11 mouse cellular contexts compared by ENCODE assay signal in genomic region chr1:78218057-78218780, GRCm38 (mm10). TPM values are rescaled to one million over a fixed set of nuclear protein-coding genes. Genes with fewer than 3 reads are reported as not detected.
DNase-seq lines count a peak whose midpoint lies in the region; ATAC-seq and TF ChIP-seq lines count a peak whose summit lies in the region.
"Had no signal": no experiment of that assay in that cellular context is flagged by ENCODE, and none has a peak within 500 bp of the region (broad histone marks: within the 10 kb centered on the region; RNA-seq: fewer than 3 reads in every experiment).

No protein-coding gene starts in this region.

- peaks cover 27% of the 10 kb centered on the region for H3K4me1 ChIP-seq in heart, embryonic 15.5 days (replicated peaks)
- H3K4me1 ChIP-seq in hindbrain, embryonic 14.5 days (replicated peaks; ENCODE audit: control insufficient read depth, insufficient read depth, low read length) = 0 out of 2 replicates have a peak, but pooled peaks cover 12% of the 10 kb centered on the region

- no peaks in the 10 kb centered on the region for H3K9me3 ChIP-seq in heart, embryonic 15.5 days (replicated peaks)
- no peaks in the 10 kb centered on the region for H3K9me3 ChIP-seq in hindbrain, embryonic 14.5 days (ENCODE audit: control insufficient read depth, low read length)

- H3K4me2 ChIP-seq in heart, embryonic 15.5 days = peak overlapping the region; percentile 99
- H3K4me2 ChIP-seq in hindbrain, embryonic 14.5 days (replicated peaks) = peak overlapping the region; percentile 78
- peak overlapping the region; percentile 86 for H3K4me2 ChIP-seq in myocyte (ENCODE audit: low read depth)

- intact Hi-C loops in heart, postnatal 10 days (cut with DNase I) = no loop called here
- intact Hi-C loops in left cerebral cortex, postnatal 36 days (cut with DNase I) = loop anchor here (5.0 kb wide), 1 partner anchor 204 kb away; no protein-coding TSS in a partner anchor

- ATAC-seq in heart, embryonic 15.5 days (replicated peaks; ENCODE audit: insufficient number of reproducible peaks, insufficient read depth, low FRiP score, low read depth) = no peak
- no peak for ATAC-seq in hindbrain, embryonic 14.5 days (ENCODE audit: low FRiP score)

- no peak overlapping the region for H3K27ac ChIP-seq in heart, embryonic 15.5 days
- no peak overlapping the region for H3K27ac ChIP-seq in hindbrain, embryonic 14.5 days
- H3K27ac ChIP-seq: macrophage had no signal

- TF ChIP-seq POLR2A in myocyte (IDR thresholded peaks at IDR 0.05; ENCODE audit: insufficient read length, low read depth) = no peak

- no peaks in the 10 kb centered on the region for H3K79me2 ChIP-seq in myocyte (ENCODE audit: control insufficient read depth, insufficient read depth)

- H3K27me3 ChIP-seq in heart, embryonic 15.5 days = peaks cover 82% of the 10 kb centered on the region
- peaks cover 80% of the 10 kb centered on the region for H3K27me3 ChIP-seq in hindbrain, embryonic 14.5 days (ENCODE audit: control insufficient read depth, insufficient read depth, low read length)
- no peaks in the 10 kb centered on the region for H3K27me3 ChIP-seq in myocyte (ENCODE audit: control insufficient read depth, insufficient read depth, insufficient read length)

- H3K36me3 ChIP-seq in heart, embryonic 15.5 days = no peaks in the 10 kb centered on the region
- no peaks in the 10 kb centered on the region for H3K36me3 ChIP-seq in hindbrain, embryonic 14.5 days (replicated peaks; ENCODE audit: control insufficient read depth, insufficient read depth)
- no peaks in the 10 kb centered on the region for H3K36me3 ChIP-seq in myocyte (ENCODE audit: control insufficient read depth, insufficient read depth)

- 3% methylated on average over 19 of the region's 19 CpGs for WGBS in heart, embryonic 15.5 days
- WGBS in hindbrain, embryonic 14.5 days = 3% methylated on average over 19 of the region's 19 CpGs

- H3K4me3 ChIP-seq in heart, embryonic 15.5 days = peak overlapping the region; percentile 65
- peak overlapping the region; percentile 55; the same call in 1 of the 2 replicates for H3K4me3 ChIP-seq in hindbrain, embryonic 14.5 days (replicated peaks; ENCODE audit: low read length)
- H3K4me3 ChIP-seq in myocyte = peak overlapping the region; percentile 13

- H3K9ac ChIP-seq in heart, embryonic 15.5 days = no peak overlapping the region
- H3K9ac ChIP-seq in hindbrain, embryonic 14.5 days = no peak overlapping the region

- DNase-seq in heart, postnatal 10 days = no peak
- peak; percentile 37 for DNase-seq in embryo, embryonic 10 days (ENCODE audit: low spot score)
- DNase-seq in hindbrain, embryonic 14.5 days (ENCODE audit: low spot score) = no peak
- no peak for DNase-seq in left cerebral cortex, postnatal 36 days (ENCODE audit: low spot score in 2 of 2)
- DNase-seq in cerebellum, postnatal 14 days = no peak
- no peak for DNase-seq in thymus, postnatal 0 days (ENCODE audit: low spot score)
- DNase-seq: cerebellum, postnatal 25 days had no signal

- peak overlapping the region; percentile 8 for H3ac ChIP-seq in myocyte (ENCODE audit: control insufficient read depth, insufficient read length)

TF ChIP-seq in myocyte, 11 proteins besides CTCF, POLR2A, EP300 and RAD21:
- no peak for TF ChIP-seq TCF3 (IDR thresholded peaks at IDR 0.05; ENCODE audit: insufficient read length, low read depth)
- TF ChIP-seq MYOD1 (IDR thresholded peaks at IDR 0.05; ENCODE audit: control insufficient read depth in 1 of 3, insufficient read length in 2 of 3, low read depth in 2 of 3) = peak in 2 of 3 experiments; percentile 23 to 41

RNA-seq across cellular contexts. Expression of gene Pax3, which starts 21.3 kb away (rescaled TPM):
- 0.08 and 0.15 TPM in 2 replicates for polyA plus RNA-seq in heart, embryonic 15.5 days (2015; fragmentation: Nextera tagmentation; extraction: Ambion mirVana)
- under 1 TPM in 1 of 2 experiments, not detected in 1; 0.15 TPM for total RNA-seq in heart, postnatal 10 days (2021)
- polyA plus RNA-seq in hindbrain, embryonic 14.5 days (2014; fragmentation: Nextera tagmentation; extraction: Ambion mirVana) = 7.9 and 8.2 TPM in 2 replicates
- 0.10 TPM for polyA plus RNA-seq in myocyte (2012; fragmentation: generic; extraction: Trizol)
- not detected for total RNA-seq in left cerebral cortex, postnatal 36 days (2021)
- polyA plus RNA-seq in thymus, postnatal 0 days (2015; fragmentation: Nextera tagmentation; extraction: Ambion mirVana) = 0.04 TPM in 1 of 2 replicates, not detected in the other
- total RNA-seq: MEL had no signal
- polyA plus RNA-seq: macrophage had no signal

Comparison
In these comparisons a context has a peak if more than half of its experiments do, and no peak if none do; other contexts are left out.
1. H3K4me3 ChIP-seq: peak in every context shown above with its lines; median percentile 65 in heart, embryonic 15.5 days; 55 in hindbrain, embryonic 14.5 days; 13 in myocyte.